Mouse (Mus musculus): Measurements from ENCODE around the gene Izumo4.

Gene Izumo4

GRCm38 (mm10) chr10:80686617-80687016, 15.4 kb upstream of the Izumo4 start:
- DNase-seq (ENCODE audit: inconsistent ontology term) = no peak

- peak; percentile 50 for DNase-seq (ENCODE audit: inconsistent ontology term)
Measured at GRCm38 (mm10) chr10:80687850-80688249, 14.1 kb upstream of the Izumo4 start.

GRCm38 (mm10) chr10:80692249-80693165, 9.5 kb upstream of the Izumo4 start:
- no peak for DNase-seq (ENCODE audit: inconsistent ontology term)

- DNase-seq (ENCODE audit: inconsistent ontology term) = no peak
Measured at GRCm38 (mm10) chr10:80693401-80694045, 8.5 kb upstream of the Izumo4 start.

- no peak for DNase-seq (ENCODE audit: inconsistent ontology term)
Measured at GRCm38 (mm10) chr10:80694159-80694938, 7.6 kb upstream of the Izumo4 start.

GRCm38 (mm10) chr10:80695186-80695585, 6.8 kb upstream of the Izumo4 start:
- no peak for DNase-seq (ENCODE audit: inconsistent ontology term)

GRCm38 (mm10) chr10:80695801-80696501, 6.0 kb upstream of the Izumo4 start:
- no peak for DNase-seq (ENCODE audit: inconsistent ontology term)

GRCm38 (mm10) chr10:80696502-80697392, 5.2 kb upstream of the Izumo4 start:
- DNase-seq (ENCODE audit: inconsistent ontology term) = no peak

GRCm38 (mm10) chr10:80697393-80697787, 4.6 kb upstream of the Izumo4 start:
- DNase-seq (ENCODE audit: inconsistent ontology term) = no peak

GRCm38 (mm10) chr10:80697812-80698211, 4.2 kb upstream of the Izumo4 start:
- DNase-seq (ENCODE audit: inconsistent ontology term) = no peak

GRCm38 (mm10) chr10:80698605-80699004, 3.4 kb upstream of the Izumo4 start:
- no peak for DNase-seq (ENCODE audit: inconsistent ontology term)

- DNase-seq (ENCODE audit: inconsistent ontology term) = no peak
Measured at GRCm38 (mm10) chr10:80700038-80700504, 1.9 kb upstream of the Izumo4 start.

GRCm38 (mm10) chr10:80700732-80701131, 1.3 kb upstream of the Izumo4 start:
- peak; percentile 7 for DNase-seq (ENCODE audit: inconsistent ontology term)

- DNase-seq (ENCODE audit: inconsistent ontology term) = peak; percentile 99
Measured at GRCm38 (mm10) chr10:80702536-80703390, 779 bp downstream of the Izumo4 start.

- no peak for DNase-seq (ENCODE audit: inconsistent ontology term)
Measured at GRCm38 (mm10) chr10:80703643-80704042, 1.7 kb downstream of the Izumo4 start.

GRCm38 (mm10) chr10:80704418-80704817, 2.4 kb downstream of the Izumo4 start:
- DNase-seq (ENCODE audit: inconsistent ontology term) = no peak

GRCm38 (mm10) chr10:80705033-80705432, 3.0 kb downstream of the Izumo4 start:
- DNase-seq (ENCODE audit: inconsistent ontology term) = no peak

GRCm38 (mm10) chr10:80705479-80705878, 3.5 kb downstream of the Izumo4 start:
- DNase-seq (ENCODE audit: inconsistent ontology term) = no peak

GRCm38 (mm10) chr10:80710834-80711233, 8.8 kb downstream of the Izumo4 start:
- DNase-seq (ENCODE audit: inconsistent ontology term) = no peak
